Mouse (Mus musculus) brain, embryonic 14.5 days (tissue): ENCODE measurements at regions not wholly inside any gene's neighbourhood (a gene's known extent, or its start where the extent isn't known, plus 50 kb on each side); places are given as distances from the start of the nearest gene placed in this dataset.

Experiments
- CTCF ChIP-seq: fragments of 200-500 bp; IDR thresholded peaks from 2 replicates; pipeline ENCODE4 v1.5.1; 2012; ENCODE audit warnings: inconsistent platforms, mild to moderate bottlenecking, moderate library complexity, borderline replicate concordance; ENCODE audit not compliant: insufficient read depth, insufficient read length; ENCODE audit errors: extremely low read depth
- POLR2A ChIP-seq: fragments of 200-500 bp; IDR thresholded peaks from 2 replicates; pipeline ENCODE4 v1.6.1; 2012; ENCODE audit warnings: mild to moderate bottlenecking, inconsistent platforms, borderline replicate concordance; ENCODE audit not compliant: poor library complexity, insufficient read depth, insufficient read length, severe bottlenecking; ENCODE audit errors: extremely low read depth

- TF ChIP-seq POLR2A (no peak), CTCF (no peak)
Observed at GRCm38 (mm10) chr13:6465911-6466419, 82.0 kb upstream of the Pitrm1 start.
